Mouse (Mus musculus) midbrain, postnatal 0 days (tissue): ENCODE measurements around the gene Ankrd13b. TPM values are rescaled to one million over a fixed set of nuclear protein-coding genes. Genes with fewer than 3 reads are reported as not detected.
A peak's percentile ranks its signal among the peaks of the same experiment; 100 is the strongest.

Experiments used
- ATAC-seq: fragments of 200-750 bp; cut with Nextera tagmentation; 2 replicates; pipeline ENCODE4 v1.8.0; 2017; ENCODE audit warnings: moderate number of reproducible peaks, mild to moderate bottlenecking, moderate TSS enrichment, moderate library complexity; ENCODE audit not compliant: low FRiP score
- DNase-seq: peaks from one replicate; pipeline ENCODE4 v3.0.0-alpha.2; 2015; ENCODE audit warnings: low spot score
- H3K27ac ChIP-seq: fragments of 300-500 bp; sonication (generic); 2 replicates; pipeline ENCODE4 v1.5.1; 2014; ENCODE audit warnings: low read depth, mild to moderate bottlenecking, low read length, mixed read lengths
- H3K27me3 ChIP-seq: fragments of 300-500 bp; sonication (generic); 2 replicates; pipeline ENCODE4 v1.6.1; 2014; ENCODE audit warnings: low read length, control low read depth, mixed read lengths; ENCODE audit not compliant: insufficient read depth
- H3K36me3 ChIP-seq: fragments of 300-500 bp; sonication (generic); 2 replicates; pipeline ENCODE4 v1.6.1; 2014; ENCODE audit warnings: low read length, control low read depth, mixed read lengths; ENCODE audit not compliant: insufficient read depth
- H3K4me1 ChIP-seq: fragments of 300-500 bp; sonication (generic); 2 replicates; pipeline ENCODE4 v1.6.1; 2014; ENCODE audit warnings: mild to moderate bottlenecking, control low read depth, antibody characterized with exemption, low read length, mixed read lengths; ENCODE audit not compliant: insufficient read depth
- H3K4me2 ChIP-seq: fragments of 300-500 bp; sonication (generic); 2 replicates; pipeline ENCODE4 v1.6.1; 2014; ENCODE audit warnings: low read depth, mild to moderate bottlenecking, low read length, mixed read lengths; ENCODE audit not compliant: poor library complexity, severe bottlenecking
- H3K4me3 ChIP-seq: fragments of 300-500 bp; sonication (generic); 2 replicates; pipeline ENCODE4 v1.5.1; 2014; ENCODE audit warnings: low read depth, mild to moderate bottlenecking, low read length, moderate library complexity
- H3K9ac ChIP-seq: fragments of 300-500 bp; sonication (generic); replicated peaks from 2 replicates; pipeline ENCODE4 v1.6.1; 2014; ENCODE audit warnings: mild to moderate bottlenecking, low read length, moderate library complexity, mixed read lengths; ENCODE audit not compliant: poor library complexity, severe bottlenecking
- H3K9me3 ChIP-seq: fragments of 300-500 bp; sonication (generic); 2 replicates; pipeline ENCODE4 v1.6.1; 2016; ENCODE audit warnings: low read length, control low read depth
- CTCF ChIP-seq: IDR thresholded peaks from 2 replicates; pipeline ENCODE4 v1.5.1; 2016; ENCODE audit warnings: antibody characterized with exemption, mild to moderate bottlenecking
- WGBS: fragments of 180-500 bp; shearing (Covaris S2); extraction: QIAGEN DNeasy Blood & Tissue Kit; methylation state at CpG from one replicate; pipeline ENCODE4 v1.1.7; 2014; 5-methylcytosine and 5-hydroxymethylcytosine counted together
- polyA plus RNA-seq: library from polyadenylated mRNA; unstranded; fragments of >200 nt; fragmentation: Nextera tagmentation; extraction: Ambion mirVana; gene quantifications from 2 replicates; pipeline ENCODE4 v1.2.1, GENCODE M21; 2015
- total RNA-seq: library from RNA; depleted of rRNA; stranded (reverse); fragments of >200 nt; gene quantifications from 2 replicates; pipeline ENCODE4 v1.2.3, GENCODE M21; 2014

Gene Ankrd13b
- total and polyA plus RNA-seq, 2 experiments from 2014 or later: 43.6 to 75.5 TPM

- Histone ChIP-seq H3K9me3 (no peaks in the 10 kb centered on the region), H3K36me3 (peaks cover 11% of the 10 kb centered on the region), H3K9ac (no peak overlapping the region), H3K4me3 (no peak overlapping the region), H3K4me1 (peaks cover 15% of the 10 kb centered on the region), H3K4me2 (no peak overlapping the region), H3K27me3 (peaks cover 13% of the 10 kb centered on the region; the same call in 1 of the 2 replicates), H3K27ac (no peak overlapping the region)
- DNase-seq (no peak), ATAC-seq (no peak)
- WGBS: 73% methylated on average over 5 of the region's 5 CpGs
- no peak for TF ChIP-seq CTCF
These were observed 21.9 kb upstream of the Ankrd13b start for GRCm38 (mm10) chr11:77511336-77511735.

GRCm38 (mm10) chr11:77508068-77509021 lies 18.9 kb upstream of the Ankrd13b start:
- H3K9me3 ChIP-seq: no peaks in the 10 kb centered on the region
- H3K4me1 ChIP-seq: peaks cover 11% of the 10 kb centered on the region
- peak overlapping the region; percentile 34 for H3K4me3 ChIP-seq
- peak; percentile 92 for TF ChIP-seq CTCF
- H3K9ac ChIP-seq: peak overlapping the region; percentile 56
- WGBS: 21% methylated on average over 49 of the region's 49 CpGs
- peak; percentile 83 for DNase-seq
- peak; percentile 77 for ATAC-seq
- H3K27ac ChIP-seq: no peak overlapping the region
- H3K4me2 ChIP-seq: peak overlapping the region; percentile 65
- no peaks in the 10 kb centered on the region; the same call in 1 of the 2 replicates for H3K27me3 ChIP-seq
- H3K36me3 ChIP-seq: peaks cover 40% of the 10 kb centered on the region

- H3K27ac ChIP-seq: no peak overlapping the region
- H3K36me3 ChIP-seq: peaks cover 49% of the 10 kb centered on the region
- no peaks in the 10 kb centered on the region; the same call in 1 of the 2 replicates for H3K27me3 ChIP-seq
- DNase-seq (no peak), ATAC-seq (peak; percentile 47; the same call in 1 of the 2 replicates)
- TF ChIP-seq CTCF: no peak
- H3K9ac ChIP-seq: no peak overlapping the region
- no peak overlapping the region for H3K4me3 ChIP-seq
- WGBS: 73% methylated on average over 4 of the region's 4 CpGs
- no peak overlapping the region for H3K4me2 ChIP-seq
- H3K9me3 ChIP-seq: no peaks in the 10 kb centered on the region
- H3K4me1 ChIP-seq: peaks cover 6% of the 10 kb centered on the region
These were observed 17.9 kb upstream of the Ankrd13b start for GRCm38 (mm10) chr11:77507426-77507825.

GRCm38 (mm10) chr11:77506941-77507340 lies 17.5 kb upstream of the Ankrd13b start:
- Histone ChIP-seq H3K9ac (no peak overlapping the region), H3K4me1 (peaks cover 3% of the 10 kb centered on the region; the same call in 1 of the 2 replicates), H3K9me3 (no peaks in the 10 kb centered on the region), H3K27me3 (no peaks in the 10 kb centered on the region), H3K4me2 (no peak overlapping the region), H3K4me3 (no peak overlapping the region), H3K36me3 (peaks cover 50% of the 10 kb centered on the region), H3K27ac (no peak overlapping the region)
- WGBS: 79% methylated on average over 6 of the region's 6 CpGs
- ATAC-seq (no peak), DNase-seq (no peak)
- TF ChIP-seq CTCF: no peak

GRCm38 (mm10) chr11:77506273-77506672 lies 16.8 kb upstream of the Ankrd13b start:
- Histone ChIP-seq H3K27me3 (no peaks in the 10 kb centered on the region), H3K4me3 (no peak overlapping the region), H3K9ac (no peak overlapping the region), H3K4me2 (no peak overlapping the region), H3K4me1 (peaks cover 3% of the 10 kb centered on the region; the same call in 1 of the 2 replicates), H3K9me3 (no peaks in the 10 kb centered on the region), H3K27ac (no peak overlapping the region), H3K36me3 (peaks cover 50% of the 10 kb centered on the region)
- no peak; the same call in 1 of the 2 replicates for ATAC-seq
- no peak for DNase-seq
- no peak for TF ChIP-seq CTCF
- 81% methylated on average over 14 of the region's 14 CpGs for WGBS
